Mouse (Mus musculus) liver, adult 10 weeks (tissue): ENCODE results near the gene Snapc5. TPM values are rescaled to one million over a fixed set of nuclear protein-coding genes. Genes with fewer than 3 reads are reported as not detected.

ENCODE experiments used
- polyA plus RNA-seq: library from polyadenylated mRNA; stranded (reverse); fragments of 350-450 nt; fragmentation: Illumina TruSeq; extraction: RNeasy Lipid Tissue Mini Kit (QIAGEN cat#74804); gene quantifications from one replicate; pipeline ENCODE4 v1.2.3, GENCODE M21; 2014; ENCODE audit warnings: low read depth, low replicate concordance

Gene Snapc5
- 32.5 TPM for polyA plus RNA-seq

DNA sequence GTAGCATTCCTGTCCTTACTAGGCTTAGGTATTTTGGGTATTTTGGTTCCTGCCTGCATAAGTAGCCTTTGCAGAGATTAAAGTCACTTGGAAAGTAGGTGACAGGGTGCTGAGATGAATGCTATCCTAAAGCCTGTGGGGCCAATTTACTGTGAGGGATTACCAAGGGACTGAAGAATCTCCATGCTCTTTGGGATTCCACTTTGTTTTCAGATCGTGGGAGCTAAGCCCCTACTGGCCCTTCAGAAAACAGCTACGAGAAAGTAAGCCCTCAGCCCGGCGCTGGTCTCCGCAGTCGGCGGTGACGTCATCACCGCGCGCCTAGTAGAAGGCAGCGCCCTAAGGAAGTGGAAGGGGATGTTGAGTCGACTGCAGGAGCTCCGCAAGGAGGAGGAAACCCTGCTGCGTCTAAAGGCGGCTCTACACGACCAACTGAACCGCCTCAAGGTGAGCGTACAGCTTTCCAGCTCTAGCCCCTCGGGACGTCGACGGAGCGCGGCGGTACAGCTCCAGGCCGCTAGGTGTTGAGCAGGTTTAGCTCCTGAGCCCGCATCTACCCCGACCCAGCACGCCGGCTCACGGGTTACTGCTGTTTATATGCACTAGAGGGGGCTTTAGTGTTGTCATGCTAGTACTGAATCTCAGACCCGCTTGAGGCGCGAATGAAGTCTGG lies at the start of gene Snapc5:
Gene Snapc5, plus strand, starts transcription at position 301 of the 673 bp plus-strand sequence.

GRCm38 (mm10) chr9:64172816-64173665 lies 6.0 kb upstream of the Snapc5 start, which contains the start of the genes Zwilch and Rpl4:
Zwilch (minus strand) TSS chr9:64173104.
Rpl4 (plus strand) TSS chr9:64173375.

Other genes starting within 250 kb of the Snapc5 start
- gene Smad6, start 157.2 kb upstream of the Snapc5 start, polyA plus RNA-seq = 1.5 TPM
- gene Lctl, start 62.1 kb upstream of the Snapc5 start, polyA plus RNA-seq = not detected
- 1.4 TPM for gene Zwilch, start 6.2 kb upstream of the Snapc5 start, polyA plus RNA-seq
- gene Rpl4, start 5.9 kb upstream of the Snapc5 start, polyA plus RNA-seq = 302 TPM
- gene Uchl4, start 55.9 kb downstream of the Snapc5 start, polyA plus RNA-seq = not detected
- gene Map2k1, start 74.4 kb downstream of the Snapc5 start, polyA plus RNA-seq = 32.2 TPM
- gene Tipin, start 102.3 kb downstream of the Snapc5 start, polyA plus RNA-seq = 14.3 TPM
- gene Dis3l, start 162.0 kb downstream of the Snapc5 start, polyA plus RNA-seq = 10.1 TPM
- gene Megf11, start 206.4 kb downstream of the Snapc5 start, polyA plus RNA-seq = not detected